Mouse (Mus musculus) liver, embryonic 14.5 days (tissue): ENCODE measurements around the gene Tmem62. TPM values are rescaled to one million over a fixed set of nuclear protein-coding genes. Genes with fewer than 3 reads are reported as not detected.
"Not testable (repeated sequence)": the region's sequence is repeated elsewhere in the genome, so short reads cannot be mapped to it uniquely, and the experiment has no call there.

Source experiments
- ATAC-seq: fragments of 200-750 bp; cut with Nextera tagmentation; 2 replicates; pipeline ENCODE4 v1.8.0; 2017; ENCODE audit warnings: moderate number of reproducible peaks, mild to moderate bottlenecking, moderate library complexity; ENCODE audit not compliant: insufficient read depth
- DNase-seq, 3 experiments: peaks; one replicate each; pipeline ENCODE4 v3.0.0-alpha.2; 2012 to 2013; ENCODE audit warnings: low read depth in 3 of 3, low spot score in 3 of 3
- H3K27ac ChIP-seq: fragments of 300-500 bp; sonication (generic); 2 replicates; pipeline ENCODE4 v1.5.1; 2014; ENCODE audit warnings: moderate library complexity, mild to moderate bottlenecking, control low read depth, inconsistent platforms
- H3K27me3 ChIP-seq: fragments of 300-500 bp; sonication (generic); 2 replicates; pipeline ENCODE4 v1.6.1; 2014; ENCODE audit warnings: mild to moderate bottlenecking, low read length, moderate library complexity; ENCODE audit not compliant: control insufficient read depth, insufficient read depth
- H3K36me3 ChIP-seq: fragments of 300-500 bp; sonication (generic); replicated peaks from 2 replicates; pipeline ENCODE4 v1.6.1; 2014; ENCODE audit warnings: low read depth; ENCODE audit not compliant: control insufficient read depth, insufficient read depth
- H3K4me1 ChIP-seq, 2 experiments: fragments of 200-500 bp in 1 of 2; fragments of 300-500 bp in 1 of 2; sonication (generic) in 1 of 2; replicated peaks; 2 replicates each; pipeline ENCODE4 v1.6.1; 2012 to 2014; ENCODE audit warnings: antibody characterized with exemption in 1 of 2, inconsistent platforms in 1 of 2, low read length in 1 of 2; ENCODE audit not compliant: control insufficient read depth in 2 of 2, insufficient read depth in 2 of 2
- H3K4me2 ChIP-seq: fragments of 300-500 bp; sonication (generic); 2 replicates; pipeline ENCODE4 v1.6.1; 2014; ENCODE audit warnings: low read depth, mild to moderate bottlenecking, control low read depth, moderate library complexity
- H3K4me3 ChIP-seq, 2 experiments: fragments of 200-500 bp in 1 of 2; fragments of 300-500 bp in 1 of 2; sonication (generic) in 1 of 2; 2 replicates each; pipeline ENCODE4 v1.5.1; 2012 to 2014; ENCODE audit warnings: low read depth in 2 of 2, low read length in 2 of 2, mild to moderate bottlenecking in 2 of 2, control low read depth in 1 of 2, inconsistent platforms in 1 of 2, moderate library complexity in 1 of 2; ENCODE audit not compliant: insufficient read depth in 1 of 2
- H3K9ac ChIP-seq: fragments of 300-500 bp; sonication (generic); replicated peaks from 2 replicates; pipeline ENCODE4 v1.6.1; 2014; ENCODE audit warnings: mild to moderate bottlenecking, control low read depth, moderate library complexity
- H3K9me3 ChIP-seq: fragments of 300-500 bp; sonication (generic); 2 replicates; pipeline ENCODE4 v1.6.1; 2016; ENCODE audit warnings: low read length, mixed read lengths; ENCODE audit not compliant: control insufficient read depth
- CTCF ChIP-seq: IDR thresholded peaks from 2 replicates; pipeline ENCODE4 v1.5.1; 2016; ENCODE audit warnings: antibody characterized with exemption, low read depth, control low read depth
- EP300 ChIP-seq: IDR thresholded peaks from 2 replicates; pipeline ENCODE4 v1.6.1; 2016; ENCODE audit warnings: antibody characterized with exemption, low read depth
- WGBS: fragments of 180-500 bp; shearing (Covaris S2); extraction: QIAGEN DNeasy Blood & Tissue Kit; methylation state at CpG from one replicate; pipeline ENCODE4 v1.1.7; 2014; ENCODE audit not compliant: insufficient replicate concordance; 5-methylcytosine and 5-hydroxymethylcytosine counted together
- polyA plus RNA-seq, 2 experiments: library from polyadenylated mRNA; depleted of rRNA in 1 of 2; stranded (reverse) in 1 of 2; unstranded in 1 of 2; fragments of >200 nt; fragmentation: Nextera tagmentation in 1 of 2; extraction: Ambion mirVana in 1 of 2; gene quantifications; 2 replicates each; pipeline versions ENCODE4 v1.2.1 to v1.2.3; 2012 to 2014

Tmem62 gene
- polyA plus RNA-seq, 2 experiments, result 1.8 to 3.0 TPM

DNA sequence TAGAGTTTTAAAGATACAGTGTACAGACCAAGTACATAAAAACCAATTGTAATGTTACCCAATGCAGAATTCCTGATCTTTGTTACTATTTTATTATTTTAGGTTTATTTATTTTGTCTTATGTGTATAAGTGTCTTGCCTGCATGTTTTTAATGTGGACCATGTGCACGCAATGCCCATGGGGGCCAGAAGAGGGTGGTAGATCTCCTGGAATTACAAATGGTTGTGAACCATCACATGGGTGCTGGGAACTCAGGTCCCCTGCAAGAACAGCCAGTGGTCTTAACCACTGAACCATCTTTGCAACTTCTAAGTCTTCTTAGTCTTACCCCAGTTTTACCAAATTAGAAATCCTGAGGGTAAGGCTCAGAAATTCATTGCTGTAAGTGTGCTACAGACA, 8.4 kb downstream of the Tmem62 start:
- no peak for ATAC-seq

DNA sequence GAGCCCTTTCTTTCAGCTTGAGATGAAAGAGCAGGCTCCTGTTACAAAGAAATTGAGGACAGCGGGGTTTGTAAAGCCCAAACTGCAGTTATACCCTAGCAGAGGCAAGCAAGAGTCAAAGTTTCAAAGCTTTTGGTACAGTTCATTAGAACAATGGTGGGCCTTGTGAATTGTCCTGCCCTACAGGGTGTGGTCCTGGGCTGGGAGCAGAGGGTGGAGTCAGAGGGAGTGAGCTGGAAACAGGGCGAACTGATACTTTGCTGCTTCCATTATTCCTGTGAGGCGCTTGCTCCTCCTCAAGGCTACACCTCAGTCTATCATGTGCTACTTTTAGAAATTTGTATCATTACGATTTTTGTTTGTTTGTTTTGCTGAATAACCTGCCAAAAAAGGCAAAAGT, 14.4 kb downstream of the Tmem62 start:
- Histone ChIP-seq H3K4me1 (no peaks in the 10 kb centered on the region; a peak in 1 of 4 replicates), H3K9ac (no peak overlapping the region), H3K36me3 (no peaks in the 10 kb centered on the region), H3K9me3 (no peaks in the 10 kb centered on the region), H3K27ac (no peak overlapping the region), H3K4me2 (no peak overlapping the region), H3K4me3 (no peak overlapping the region), H3K27me3 (no peaks in the 10 kb centered on the region)
- DNase-seq, result no peak
- no peak for ATAC-seq
- WGBS, result 62% methylated on average over 4 of the region's 4 CpGs
- TF ChIP-seq EP300 (no peak), CTCF (no peak)

More for the DNA sequence above, 8.4 kb downstream of the Tmem62 start:
- DNase-seq, result no peak
- no peaks in the 10 kb centered on the region for H3K4me1 ChIP-seq
- H3K9ac ChIP-seq, result no peak overlapping the region
- no peak overlapping the region for H3K27ac ChIP-seq
- no peaks in the 10 kb centered on the region for H3K9me3 ChIP-seq
- H3K4me3 ChIP-seq, result no peak overlapping the region
- no peaks in the 10 kb centered on the region for H3K27me3 ChIP-seq
- H3K36me3 ChIP-seq, result no peaks in the 10 kb centered on the region
- WGBS, result 69% methylated on average over 1 of the region's 1 CpGs
- peak; percentile 72 for TF ChIP-seq CTCF
- no peak for TF ChIP-seq EP300
- H3K4me2 ChIP-seq, result no peak overlapping the region

- not testable (repeated sequence) for H3K27me3 ChIP-seq, ATAC-seq, H3K27ac ChIP-seq, H3K9me3 ChIP-seq, H3K4me1 ChIP-seq, DNase-seq, H3K4me3 ChIP-seq, H3K36me3 ChIP-seq, H3K4me2 ChIP-seq, H3K9ac ChIP-seq
- 52% methylated on average over 1 of the region's 1 CpGs for WGBS
Measured at GRCm38 (mm10) chr2:120996607-120997006, 19.8 kb downstream of the Tmem62 start.

- DNase-seq (peak in 2 of 3 experiments; percentile 29 to 33), ATAC-seq (peak; percentile 57; the same call in 1 of the 2 replicates)
- Histone ChIP-seq H3K4me3 (no peak overlapping the region), H3K27ac (no peak overlapping the region), H3K27me3 (no peaks in the 10 kb centered on the region), H3K4me1 (peaks cover 0 to 6% of the 10 kb centered on the region in 2 experiments; a peak in 2 of 4 replicates), H3K36me3 (no peaks in the 10 kb centered on the region), H3K9ac (no peak overlapping the region), H3K9me3 (no peaks in the 10 kb centered on the region), H3K4me2 (no peak overlapping the region)
- 57% methylated on average over 8 of the region's 8 CpGs for WGBS
- TF ChIP-seq EP300, result peak; percentile 49
- TF ChIP-seq CTCF, result no peak
Measured at GRCm38 (mm10) chr2:120998863-120999262, 22.0 kb downstream of the Tmem62 start.

DNA sequence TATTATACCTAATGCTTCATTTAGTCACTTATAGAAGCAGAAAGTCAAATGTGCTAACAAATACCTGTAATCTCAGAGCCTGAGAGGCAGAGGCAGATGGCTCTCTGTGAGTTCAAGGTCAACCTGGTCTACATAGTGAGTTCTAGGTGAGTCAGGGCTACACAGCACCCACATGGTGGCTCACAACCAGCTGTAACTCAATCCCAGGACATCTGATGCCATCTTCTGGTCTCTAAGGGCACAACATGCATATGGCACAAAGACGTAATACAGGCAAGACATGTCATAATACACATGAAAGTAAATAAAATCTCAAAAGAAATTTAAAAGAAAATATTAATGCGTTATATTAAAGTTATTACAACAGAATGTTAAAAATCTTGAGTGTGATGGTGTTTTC, 26.8 kb downstream of the Tmem62 start:
- ATAC-seq (no peak), DNase-seq (peak in 1 of 3 experiments; percentile 22)
- H3K27ac ChIP-seq, result no peak overlapping the region
- H3K27me3 ChIP-seq, result no peaks in the 10 kb centered on the region
- H3K4me3 ChIP-seq, result no peak overlapping the region
- TF ChIP-seq EP300, result no peak
- peak; percentile 68 for TF ChIP-seq CTCF
- H3K9me3 ChIP-seq, result no peaks in the 10 kb centered on the region
- no peak overlapping the region for H3K4me2 ChIP-seq
- no peaks in the 10 kb centered on the region for H3K36me3 ChIP-seq
- WGBS, result 69% methylated on average over 2 of the region's 2 CpGs
- peaks cover 0 to under 1% of the 10 kb centered on the region in 2 experiments; a peak in 2 of 4 replicates for H3K4me1 ChIP-seq
- no peak overlapping the region for H3K9ac ChIP-seq
